Mouse (Mus musculus): ENCODE data around the gene Etnk1. TPM values are rescaled to one million over a fixed set of nuclear protein-coding genes. Genes with fewer than 3 reads are reported as not detected.

The Etnk1 gene
- total and polyA plus RNA-seq, 3 experiments = 27.1 to 33.4 (median 32.8) TPM

DNA sequence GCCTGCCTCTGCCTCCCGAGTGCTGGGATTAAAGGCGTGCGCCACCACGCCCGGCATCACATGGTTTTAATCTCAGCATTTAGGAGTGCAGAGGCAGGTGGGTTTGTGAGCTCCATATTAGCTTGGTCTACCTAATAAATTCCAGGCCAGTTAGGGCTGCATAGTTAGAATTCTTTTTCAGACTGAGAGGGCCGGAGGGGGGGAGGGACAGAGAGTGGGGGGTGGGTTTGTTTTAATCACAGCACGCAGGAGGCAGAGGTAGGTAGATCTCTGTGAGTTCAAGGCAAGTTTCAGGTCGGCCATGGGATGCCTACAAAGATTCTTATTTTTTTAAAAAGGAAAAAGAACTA is 2.1 kb upstream of the Etnk1 start:
- Histone ChIP-seq H3K9ac (ENCODE audit: insufficient read depth, low read depth) (no peak overlapping the region), H3K27ac (ENCODE audit: insufficient read depth, low read depth) (no peak overlapping the region), H3K4me3 (replicated peaks in 1 of 3; ENCODE audit: low read depth in 2 of 3, low read length in 2 of 3, poor library complexity in 1 of 3) (no peak overlapping the region), H3K9me3 (replicated peaks; ENCODE audit: low read length) (no peaks in the 10 kb centered on the region), H3K4me2 (ENCODE audit: insufficient read depth, low read depth, poor library complexity, severe bottlenecking) (no peak overlapping the region), H3K36me3 (replicated peaks in 1 of 2; ENCODE audit: control insufficient read depth in 1 of 2, insufficient read depth in 1 of 2, low read length in 1 of 2) (peaks cover 0 to 3% of the 10 kb centered on the region in 2 experiments), H3K4me1 (ENCODE audit: control insufficient read depth in 1 of 2, insufficient read depth in 2 of 2) (peaks cover 6 to 8% of the 10 kb centered on the region in 2 experiments; a peak in 3 of 4 replicates), H3K27me3 (replicated peaks) (no peaks in the 10 kb centered on the region), H3K79me2 (replicated peaks; ENCODE audit: control insufficient read depth, extremely low read depth, insufficient read depth, poor library complexity, severe bottlenecking) (peaks cover 26% of the 10 kb centered on the region)
- in situ Hi-C loops (cut with MboI; ENCODE audit: low pct_ligation_motif_present, low pct_unique_long_range_greater_than_20kb, low sequenced_read_pairs) = loop anchor here (5.0 kb wide), 1 partner anchor 48 kb away; no protein-coding TSS in a partner anchor
- dilution Hi-C loops (cut with MboI; ENCODE audit: extremely low pct_ligation_motif_present, extremely low pct_unique_long_range_greater_than_20kb, low sequenced_read_pairs) = no loop called here
- DNase-seq (ENCODE audit: extremely low read depth) = no peak
- TF ChIP-seq ELF1 (IDR thresholded peaks at IDR 0.05; ENCODE audit: low read depth, low read length) (no peak), POLR2AphosphoS2 (IDR thresholded peaks at IDR 0.05; ENCODE audit: low read depth, low read length) (no peak), MAZ (IDR thresholded peaks at IDR 0.05; ENCODE audit: low read depth, low read length) (no peak)

GRCm38 (mm10) chr6:143165404-143166257 is 1.4 kb upstream of the Etnk1 start:
- Histone ChIP-seq H3K27me3 (replicated peaks) (no peaks in the 10 kb centered on the region), H3K4me2 (ENCODE audit: insufficient read depth, low read depth, poor library complexity, severe bottlenecking) (peak overlapping the region; percentile 63), H3K9me3 (replicated peaks; ENCODE audit: low read length) (no peaks in the 10 kb centered on the region), H3K9ac (ENCODE audit: insufficient read depth, low read depth) (no peak overlapping the region), H3K4me3 (replicated peaks in 1 of 3; ENCODE audit: low read depth in 2 of 3, low read length in 2 of 3, poor library complexity in 1 of 3) (no peak overlapping the region), H3K36me3 (replicated peaks in 1 of 2; ENCODE audit: control insufficient read depth in 1 of 2, insufficient read depth in 1 of 2, low read length in 1 of 2) (peaks cover 0 to 3% of the 10 kb centered on the region in 2 experiments), H3K79me2 (replicated peaks; ENCODE audit: control insufficient read depth, extremely low read depth, insufficient read depth, poor library complexity, severe bottlenecking) (peaks cover 29% of the 10 kb centered on the region), H3K27ac (ENCODE audit: insufficient read depth, low read depth) (no peak overlapping the region), H3K4me1 (ENCODE audit: control insufficient read depth in 1 of 2, insufficient read depth in 2 of 2) (peaks cover 6 to 9% of the 10 kb centered on the region in 2 experiments; a peak in 3 of 4 replicates)
- in situ Hi-C loops (cut with MboI; ENCODE audit: low pct_ligation_motif_present, low pct_unique_long_range_greater_than_20kb, low sequenced_read_pairs) = loop anchor here (5.0 kb wide), 1 partner anchor 48 kb away; no protein-coding TSS in a partner anchor
- no peak for DNase-seq (ENCODE audit: extremely low read depth)
- TF ChIP-seq ZNF384 (IDR thresholded peaks at IDR 0.05; ENCODE audit: low read depth, low read length) (peak; percentile 36; the same call in 1 of the 2 replicates), USF1 (IDR thresholded peaks at IDR 0.05; ENCODE audit: low read depth, low read length) (no peak)
- dilution Hi-C loops (cut with MboI; ENCODE audit: extremely low pct_ligation_motif_present, extremely low pct_unique_long_range_greater_than_20kb, low sequenced_read_pairs) = no loop called here

GRCm38 (mm10) chr6:143167409-143167919 is 443 bp downstream of the Etnk1 start:
- peak overlapping the region; percentile 22; the same call in 1 of the 2 replicates for H3K4me2 ChIP-seq (ENCODE audit: insufficient read depth, low read depth, poor library complexity, severe bottlenecking)
- no peak for DNase-seq (ENCODE audit: extremely low read depth)
- dilution Hi-C loops (cut with MboI; ENCODE audit: extremely low pct_ligation_motif_present, extremely low pct_unique_long_range_greater_than_20kb, low sequenced_read_pairs) = no loop called here

More at GRCm38 (mm10) chr6:143167409-143167919, 443 bp downstream of the Etnk1 start:
- in situ Hi-C loops (cut with MboI; ENCODE audit: low pct_ligation_motif_present, low pct_unique_long_range_greater_than_20kb, low sequenced_read_pairs) = loop anchor here (5.0 kb wide), 1 partner anchor 50 kb away; no protein-coding TSS in a partner anchor
- Histone ChIP-seq H3K9ac (ENCODE audit: insufficient read depth, low read depth) (peak overlapping the region; percentile 99), H3K4me3 (replicated peaks in 1 of 3; ENCODE audit: low read depth in 2 of 3, low read length in 2 of 3, poor library complexity in 1 of 3) (peak overlapping the region; percentile 87 to 95 (median 90)), H3K27ac (ENCODE audit: insufficient read depth, low read depth) (peak overlapping the region; percentile 64), H3K36me3 (replicated peaks in 1 of 2; ENCODE audit: control insufficient read depth in 1 of 2, insufficient read depth in 1 of 2, low read length in 1 of 2) (peaks cover 3 to 18% of the 10 kb centered on the region in 2 experiments), H3K4me1 (ENCODE audit: control insufficient read depth in 1 of 2, insufficient read depth in 2 of 2) (peaks cover 13 to 27% of the 10 kb centered on the region in 2 experiments), H3K9me3 (replicated peaks; ENCODE audit: low read length) (no peaks in the 10 kb centered on the region), H3K79me2 (replicated peaks; ENCODE audit: control insufficient read depth, extremely low read depth, insufficient read depth, poor library complexity, severe bottlenecking) (peaks cover 47% of the 10 kb centered on the region), H3K27me3 (replicated peaks) (no peaks in the 10 kb centered on the region)
- TF ChIP-seq MXI1 (IDR thresholded peaks at IDR 0.05; ENCODE audit: low read depth, low read length) = peak; percentile 5; the same call in 1 of the 2 replicates
- no peak for TF ChIP-seq RAD21 (IDR thresholded peaks at IDR 0.05; ENCODE audit: low read depth, low read length)

All from CH12.LX (cell line).